Mouse (Mus musculus): ENCODE measurements at regions not wholly inside any gene's neighbourhood (a gene's known extent, or its start where the extent isn't known, plus 50 kb on each side); places are given as distances from the start of the nearest gene placed in this dataset.

- no peak overlapping the region for H3K27ac ChIP-seq (ENCODE audit: insufficient read depth, low read length)
- no peaks in the 10 kb centered on the region for H3K4me1 ChIP-seq (ENCODE audit: control insufficient read depth, insufficient read depth, low read length)
- TF ChIP-seq CTCF (IDR thresholded peaks at IDR 0.05; ENCODE audit: extremely low read depth, insufficient read depth, low read length) (no peak), POLR2A (IDR thresholded peaks at IDR 0.05; ENCODE audit: extremely low read depth, insufficient read depth, low read length) (no peak)
- no peak overlapping the region for H3K4me3 ChIP-seq (ENCODE audit: insufficient read depth, low read length)
Observed at GRCm38 (mm10) chr10:117956174-117956950, 110.5 kb upstream of the Rap1b start.

- H3K27ac ChIP-seq (ENCODE audit: insufficient read depth, low read length) = no peak overlapping the region
- no peak overlapping the region for H3K4me3 ChIP-seq (ENCODE audit: insufficient read depth, low read length)
- TF ChIP-seq CTCF (IDR thresholded peaks at IDR 0.05; ENCODE audit: extremely low read depth, insufficient read depth, low read length) (no peak), POLR2A (IDR thresholded peaks at IDR 0.05; ENCODE audit: extremely low read depth, insufficient read depth, low read length) (no peak)
- H3K4me1 ChIP-seq (ENCODE audit: control insufficient read depth, insufficient read depth, low read length) = no peaks in the 10 kb centered on the region
Observed at GRCm38 (mm10) chr10:117974706-117975105, 128.9 kb upstream of the Rap1b start.

GRCm38 (mm10) chr10:117975467-117975866 lies 129.6 kb upstream of the Rap1b start:
- H3K4me3 ChIP-seq (ENCODE audit: insufficient read depth, low read length) = no peak overlapping the region
- no peaks in the 10 kb centered on the region for H3K4me1 ChIP-seq (ENCODE audit: control insufficient read depth, insufficient read depth, low read length)
- H3K27ac ChIP-seq (ENCODE audit: insufficient read depth, low read length) = no peak overlapping the region
- TF ChIP-seq POLR2A (IDR thresholded peaks at IDR 0.05; ENCODE audit: extremely low read depth, insufficient read depth, low read length) (no peak), CTCF (IDR thresholded peaks at IDR 0.05; ENCODE audit: extremely low read depth, insufficient read depth, low read length) (no peak)

GRCm38 (mm10) chr10:117979091-117979490 lies 133.3 kb upstream of the Rap1b start:
- no peak for TF ChIP-seq CTCF (IDR thresholded peaks at IDR 0.05; ENCODE audit: extremely low read depth, insufficient read depth, low read length)
- TF ChIP-seq POLR2A (IDR thresholded peaks at IDR 0.05; ENCODE audit: extremely low read depth, insufficient read depth, low read length) = no peak
- Histone ChIP-seq H3K27ac (ENCODE audit: insufficient read depth, low read length) (no peak overlapping the region), H3K4me1 (ENCODE audit: control insufficient read depth, insufficient read depth, low read length) (peaks cover 7% of the 10 kb centered on the region), H3K4me3 (ENCODE audit: insufficient read depth, low read length) (no peak overlapping the region)

GRCm38 (mm10) chr10:117982611-117983210 lies 136.9 kb upstream of the Rap1b start:
- TF ChIP-seq CTCF (IDR thresholded peaks at IDR 0.05; ENCODE audit: extremely low read depth, insufficient read depth, low read length) = no peak
- no peak for TF ChIP-seq POLR2A (IDR thresholded peaks at IDR 0.05; ENCODE audit: extremely low read depth, insufficient read depth, low read length)
- Histone ChIP-seq H3K4me1 (ENCODE audit: control insufficient read depth, insufficient read depth, low read length) (peaks cover 8% of the 10 kb centered on the region), H3K4me3 (ENCODE audit: insufficient read depth, low read length) (no peak overlapping the region), H3K27ac (ENCODE audit: insufficient read depth, low read length) (peak overlapping the region; percentile 53)

- no peak overlapping the region; the same call in 1 of the 2 replicates for H3K27ac ChIP-seq (ENCODE audit: insufficient read depth, low read length)
- no peak for TF ChIP-seq CTCF (IDR thresholded peaks at IDR 0.05; ENCODE audit: extremely low read depth, insufficient read depth, low read length)
- no peak for TF ChIP-seq POLR2A (IDR thresholded peaks at IDR 0.05; ENCODE audit: extremely low read depth, insufficient read depth, low read length)
Observed at GRCm38 (mm10) chr10:117983271-117983670, 137.4 kb upstream of the Rap1b start.

GRCm38 (mm10) chr10:117984784-117985602 lies 139.2 kb upstream of the Rap1b start:
- H3K4me1 ChIP-seq (ENCODE audit: control insufficient read depth, insufficient read depth, low read length) = peaks cover 8% of the 10 kb centered on the region
- TF ChIP-seq POLR2A (IDR thresholded peaks at IDR 0.05; ENCODE audit: extremely low read depth, insufficient read depth, low read length) = no peak
- TF ChIP-seq CTCF (IDR thresholded peaks at IDR 0.05; ENCODE audit: extremely low read depth, insufficient read depth, low read length) = no peak
- no peak overlapping the region for H3K4me3 ChIP-seq (ENCODE audit: insufficient read depth, low read length)
- 0 out of 2 replicates have a peak overlapping the region, but pooled peaks have one; percentile 10 for H3K27ac ChIP-seq (ENCODE audit: insufficient read depth, low read length)

More at GRCm38 (mm10) chr10:117983271-117983670, 137.4 kb upstream of the Rap1b start:
- Histone ChIP-seq H3K4me1 (ENCODE audit: control insufficient read depth, insufficient read depth, low read length) (peaks cover 8% of the 10 kb centered on the region), H3K4me3 (ENCODE audit: insufficient read depth, low read length) (no peak overlapping the region)

- Histone ChIP-seq H3K4me3 (ENCODE audit: insufficient read depth, low read length) (no peak overlapping the region), H3K27ac (ENCODE audit: insufficient read depth, low read length) (no peak overlapping the region), H3K4me1 (ENCODE audit: control insufficient read depth, insufficient read depth, low read length) (peaks cover 7% of the 10 kb centered on the region)
- TF ChIP-seq POLR2A (IDR thresholded peaks at IDR 0.05; ENCODE audit: extremely low read depth, insufficient read depth, low read length) (no peak), CTCF (IDR thresholded peaks at IDR 0.05; ENCODE audit: extremely low read depth, insufficient read depth, low read length) (no peak)
Observed at GRCm38 (mm10) chr10:117987620-117988019, 141.8 kb upstream of the Rap1b start.

GRCm38 (mm10) chr10:117988076-117988475 lies 142.2 kb upstream of the Rap1b start:
- Histone ChIP-seq H3K4me3 (ENCODE audit: insufficient read depth, low read length) (no peak overlapping the region), H3K4me1 (ENCODE audit: control insufficient read depth, insufficient read depth, low read length) (peaks cover 3% of the 10 kb centered on the region), H3K27ac (ENCODE audit: insufficient read depth, low read length) (no peak overlapping the region)
- no peak for TF ChIP-seq CTCF (IDR thresholded peaks at IDR 0.05; ENCODE audit: extremely low read depth, insufficient read depth, low read length)
- TF ChIP-seq POLR2A (IDR thresholded peaks at IDR 0.05; ENCODE audit: extremely low read depth, insufficient read depth, low read length) = no peak
